Mouse (Mus musculus) C2C12 (cell line): ENCODE measurements around the gene Mfsd1.

Experiments
- CTCF ChIP-seq: IDR thresholded peaks from one replicate; pipeline ENCODE4 v1.5.1; 2011; ENCODE audit not compliant: control insufficient read depth, insufficient read depth, insufficient read length
- MAX ChIP-seq: IDR thresholded peaks from one replicate; pipeline ENCODE4 v1.6.1; 2011; ENCODE audit warnings: mild to moderate bottlenecking, control low read depth

- TF ChIP-seq CTCF (no peak), MAX (no peak)
These were observed 744 bp downstream of the Mfsd1 start for GRCm38 (mm10) chr3:67583125-67583845.
